Mouse (Mus musculus): Measurements from ENCODE around the gene Ptrh1. TPM values are rescaled to one million over a fixed set of nuclear protein-coding genes. Genes with fewer than 3 reads are reported as not detected.
A peak's percentile ranks its signal among the peaks of the same experiment; 100 is the strongest.

The Ptrh1 gene
- total RNA-seq (2015), result 2.7 and 2.9 TPM in 2 replicates
- 1.4 TPM in 2 replicates for total RNA-seq (2017)

DNA sequence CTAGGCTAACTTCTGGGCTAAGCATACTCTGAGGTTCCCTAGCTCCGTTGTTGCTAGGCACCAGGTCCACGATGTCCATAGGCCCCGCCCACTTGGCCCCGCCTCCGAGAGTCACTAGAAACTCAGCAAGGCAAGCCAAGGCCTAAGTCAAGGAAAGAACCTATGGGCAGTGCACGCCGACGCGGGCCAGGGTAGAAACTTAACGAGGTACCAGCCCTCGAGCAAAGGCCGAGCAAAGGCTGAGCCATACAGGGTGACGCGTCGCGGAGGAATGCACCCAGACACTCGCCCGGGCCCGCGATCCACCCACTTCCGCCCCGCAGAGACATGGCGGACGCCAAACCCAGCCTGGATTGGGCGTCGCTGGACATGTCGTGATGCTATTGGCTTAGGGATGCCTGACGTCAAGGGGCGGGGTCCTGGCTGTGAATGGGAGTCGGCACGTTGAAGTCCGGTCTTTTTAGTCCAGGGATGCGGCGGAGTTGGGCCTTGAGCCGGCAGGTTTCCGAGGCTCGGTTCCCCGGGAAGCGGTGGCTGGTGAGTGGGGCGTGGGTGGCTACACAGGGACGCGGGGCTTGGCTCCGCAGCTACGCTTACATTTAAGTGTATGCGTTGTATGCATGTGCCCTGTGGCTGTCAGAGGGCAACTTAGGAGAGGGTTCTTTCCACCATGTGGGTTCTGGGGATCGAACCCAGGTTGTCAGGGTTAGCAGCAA is at the start of gene Ptrh1, which contains the start of gene Ttc16:
TSS of gene Ptrh1 (plus strand) at position 428 of the 716 bp plus-strand sequence.
TSS of gene Ttc16 (minus strand) at position 275 of the 716 bp plus-strand sequence.
- peak; percentile 94 for ATAC-seq (replicated peaks; ENCODE audit: poor library complexity)

- peak; percentile 100 for ATAC-seq (replicated peaks; ENCODE audit: poor library complexity)
Observed at GRCm38 (mm10) chr2:32727435-32727834, 48.2 kb upstream of the Ptrh1 start.

- no peak for ATAC-seq (replicated peaks; ENCODE audit: poor library complexity)
Observed at GRCm38 (mm10) chr2:32728463-32728862, 47.1 kb upstream of the Ptrh1 start.

- ATAC-seq (replicated peaks; ENCODE audit: poor library complexity), result no peak
Observed at GRCm38 (mm10) chr2:32729547-32729946, 46.0 kb upstream of the Ptrh1 start.

GRCm38 (mm10) chr2:32730854-32731253 is 44.7 kb upstream of the Ptrh1 start:
- no peak for ATAC-seq (replicated peaks; ENCODE audit: poor library complexity)

GRCm38 (mm10) chr2:32731911-32732310 is 43.7 kb upstream of the Ptrh1 start:
- ATAC-seq (replicated peaks; ENCODE audit: poor library complexity), result no peak

GRCm38 (mm10) chr2:32732695-32733094 is 42.9 kb upstream of the Ptrh1 start:
- no peak for ATAC-seq (replicated peaks; ENCODE audit: poor library complexity)

DNA sequence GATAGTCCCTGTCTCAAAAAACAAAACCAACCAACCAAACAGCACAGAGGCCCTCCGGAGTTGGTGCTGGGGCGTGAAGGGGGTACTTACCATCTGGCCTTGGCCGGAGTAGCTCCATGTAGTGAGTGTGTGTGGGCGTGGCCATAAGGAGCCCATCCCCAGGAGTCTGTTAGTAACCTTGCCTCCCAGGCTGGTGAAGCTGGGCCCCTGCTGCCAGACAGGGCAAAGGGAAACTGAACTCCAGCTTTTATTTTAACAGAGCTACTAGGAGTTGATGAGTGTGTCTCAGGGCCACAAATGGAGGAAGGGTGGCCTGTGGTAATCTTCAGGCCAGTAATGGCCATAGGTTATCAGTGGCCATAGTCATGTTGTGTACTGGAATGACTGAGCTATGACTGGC is 41.1 kb upstream of the Ptrh1 start:
- no peak for ATAC-seq (replicated peaks; ENCODE audit: poor library complexity)

DNA sequence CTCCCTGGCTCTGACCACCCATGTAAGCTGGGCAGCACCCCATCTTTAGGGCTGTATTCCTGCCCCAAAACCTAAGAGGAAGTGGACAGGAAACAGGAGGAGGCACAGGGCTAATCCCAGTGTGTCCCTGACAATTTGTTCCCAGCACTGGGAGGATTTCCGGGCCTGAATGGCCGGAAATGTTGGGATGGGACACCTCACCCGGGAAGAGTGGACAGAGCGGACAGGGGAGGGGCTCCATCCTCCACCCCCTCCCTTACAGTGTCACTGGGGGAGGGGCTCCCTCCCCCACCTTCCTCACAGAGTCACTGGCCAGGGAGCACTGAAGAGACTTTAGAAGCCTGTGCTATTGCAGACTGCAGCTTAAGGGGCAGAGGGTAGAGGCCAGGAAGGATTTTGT is 40.7 kb upstream of the Ptrh1 start:
- no peak for ATAC-seq (replicated peaks; ENCODE audit: poor library complexity)

GRCm38 (mm10) chr2:32736306-32736829 is 39.2 kb upstream of the Ptrh1 start:
- ATAC-seq (replicated peaks; ENCODE audit: poor library complexity), result no peak

GRCm38 (mm10) chr2:32737008-32737407 is 38.6 kb upstream of the Ptrh1 start:
- ATAC-seq (replicated peaks; ENCODE audit: poor library complexity), result 0 out of 2 replicates have a peak, but pooled peaks have one; percentile 26

DNA sequence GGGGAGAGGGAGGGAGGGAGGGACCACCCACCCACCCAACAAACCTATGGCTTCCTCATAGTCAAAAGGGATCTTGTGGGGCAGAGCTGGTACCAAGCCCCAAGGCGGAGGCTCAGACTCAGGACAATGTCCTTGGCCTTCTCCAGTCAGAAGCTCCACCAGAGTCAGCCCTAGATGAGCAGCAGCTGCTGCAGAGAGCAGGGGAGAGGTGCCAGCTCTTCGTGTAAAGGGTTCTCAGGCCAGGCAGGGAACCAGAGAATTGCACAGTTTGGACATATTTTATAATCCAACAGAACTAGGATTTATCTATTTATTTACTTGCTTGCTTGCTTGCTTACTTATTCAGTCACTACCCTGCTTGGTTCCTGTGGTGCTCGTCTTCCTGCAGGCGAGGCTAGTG is 36.3 kb upstream of the Ptrh1 start:
- ATAC-seq (replicated peaks; ENCODE audit: poor library complexity), result no peak

DNA sequence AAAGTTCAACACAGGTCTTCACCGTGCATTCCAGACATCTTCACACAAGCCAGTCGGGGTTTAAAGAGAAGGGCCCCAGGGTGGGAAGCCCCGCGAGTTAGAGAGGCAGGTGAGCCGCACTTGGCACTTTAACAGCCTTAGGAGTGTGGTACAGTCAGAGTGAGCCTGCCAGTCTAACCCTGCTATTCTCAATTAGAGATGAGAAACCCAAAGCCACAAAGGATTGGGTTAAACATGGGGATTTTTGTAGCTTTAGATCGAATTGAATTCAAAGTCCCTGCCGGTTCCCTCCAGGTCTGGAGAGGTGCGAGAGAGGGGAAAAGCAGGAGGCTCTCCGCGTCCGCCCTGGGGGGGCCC is 34.7 kb upstream of the Ptrh1 start, which contains the start of gene 6330409D20Rik:
TSS of gene 6330409D20Rik (minus strand) at position 101 of the 357 bp plus-strand sequence.
- ATAC-seq (replicated peaks; ENCODE audit: poor library complexity), result no peak

DNA sequence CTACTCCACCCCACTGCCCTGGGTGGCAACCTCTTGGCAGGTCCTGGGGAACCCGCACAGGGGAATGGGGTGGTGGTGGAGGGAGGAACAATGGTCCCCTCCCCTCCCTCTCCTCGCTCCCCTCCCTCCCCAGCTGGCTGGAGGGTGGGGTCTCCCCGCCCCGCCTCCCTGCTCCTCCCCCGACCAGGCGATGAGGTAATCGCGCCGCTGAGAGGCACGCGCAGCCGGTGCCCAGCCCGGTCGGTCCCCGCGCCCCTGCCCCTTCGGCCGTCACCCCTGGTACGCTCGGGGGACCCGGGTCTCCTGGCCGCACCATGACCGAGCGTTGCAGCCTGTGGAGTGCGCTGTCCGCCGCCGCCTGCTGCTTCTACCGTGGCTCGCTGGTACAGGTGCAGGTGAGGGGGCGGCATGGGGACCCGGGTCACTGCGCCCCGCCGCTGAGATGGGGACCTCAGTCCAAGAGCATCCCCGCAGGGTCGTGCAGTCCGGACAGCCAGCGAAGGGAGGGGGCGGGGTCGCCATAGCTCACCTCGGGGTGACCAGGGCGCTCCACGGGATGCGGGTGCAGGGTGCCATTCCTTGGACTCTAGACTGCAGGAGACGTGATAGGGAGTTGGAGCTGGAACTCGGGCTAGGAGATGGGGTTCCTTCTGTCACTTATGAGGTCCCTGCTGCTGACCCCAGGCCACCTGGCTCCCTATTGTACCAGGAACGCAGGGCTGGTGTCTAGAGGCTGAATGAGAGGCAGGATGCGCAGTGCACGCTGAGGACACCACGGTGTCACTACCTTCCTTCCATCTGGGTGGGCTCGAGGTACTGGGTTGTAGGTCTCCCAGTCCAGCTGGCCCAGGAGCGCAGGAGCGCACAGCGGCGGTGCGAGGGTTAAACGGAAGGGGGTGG is 34.1 kb upstream of the Ptrh1 start:
- ATAC-seq (replicated peaks; ENCODE audit: poor library complexity), result no peak

- ATAC-seq (replicated peaks; ENCODE audit: poor library complexity), result no peak
Observed at GRCm38 (mm10) chr2:32742173-32742531, 33.4 kb upstream of the Ptrh1 start.

GRCm38 (mm10) chr2:32744272-32744982 is 31.2 kb upstream of the Ptrh1 start:
- ATAC-seq (replicated peaks; ENCODE audit: poor library complexity), result peak; percentile 57

GRCm38 (mm10) chr2:32749082-32749481 is 26.5 kb upstream of the Ptrh1 start:
- no peak for ATAC-seq (replicated peaks; ENCODE audit: poor library complexity)

DNA sequence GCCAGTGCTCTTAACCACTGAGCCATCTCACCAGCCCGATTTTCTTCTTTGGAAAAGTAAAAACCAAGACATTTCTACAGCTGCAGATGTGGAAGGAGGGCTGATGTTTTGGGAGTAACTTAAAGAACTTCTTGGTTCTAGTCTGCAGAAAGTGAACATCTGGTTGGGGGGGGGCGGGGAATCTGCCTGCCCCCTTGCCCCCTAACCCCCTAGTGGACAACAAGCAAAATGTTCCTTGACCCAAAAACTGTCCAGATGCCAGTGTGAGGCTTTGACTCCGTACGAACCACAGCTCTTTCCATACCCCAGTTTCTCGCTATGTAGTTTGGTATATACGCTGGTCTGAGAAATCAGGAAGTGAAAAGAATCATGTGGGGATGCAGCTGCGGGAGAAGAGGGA is 25.4 kb upstream of the Ptrh1 start:
- no peak for ATAC-seq (replicated peaks; ENCODE audit: poor library complexity)

DNA sequence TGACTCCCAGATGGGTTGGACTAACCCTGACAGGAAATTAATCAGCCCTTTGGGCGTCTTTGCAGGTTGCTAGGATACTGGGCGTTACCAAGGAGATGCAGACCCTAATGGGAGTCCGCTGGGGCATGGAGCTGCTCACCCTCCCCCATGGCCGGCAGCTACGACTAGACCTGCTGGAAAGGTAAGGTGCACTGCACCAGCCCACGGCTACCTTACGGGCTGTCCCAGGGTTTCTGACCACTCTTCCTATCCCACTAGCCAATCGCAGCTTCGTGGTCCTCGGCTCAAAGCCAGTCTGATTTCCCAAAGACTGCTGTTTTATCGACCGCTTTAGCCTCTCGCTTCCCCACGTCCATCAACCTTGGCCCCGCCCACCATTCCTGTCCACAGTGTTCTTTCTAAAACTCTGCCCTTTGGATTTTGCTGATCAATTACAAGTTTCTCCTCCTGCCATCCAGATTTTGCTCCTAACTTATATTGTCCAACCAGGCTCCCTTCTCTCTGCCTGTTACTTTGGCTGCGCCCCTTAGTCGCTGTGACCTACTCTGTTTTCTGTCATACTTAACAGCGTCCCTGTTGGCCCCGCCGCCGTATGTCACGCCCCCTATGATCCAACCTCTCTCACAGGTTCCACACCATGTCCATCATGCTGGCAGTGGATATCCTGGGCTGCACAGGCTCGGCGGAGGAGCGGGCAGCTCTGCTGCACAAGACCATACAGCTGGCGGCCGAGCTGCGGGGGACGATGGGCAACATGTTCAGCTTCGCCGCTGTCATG is 24.5 kb upstream of the Ptrh1 start:
- no peak for ATAC-seq (replicated peaks; ENCODE audit: poor library complexity)

DNA sequence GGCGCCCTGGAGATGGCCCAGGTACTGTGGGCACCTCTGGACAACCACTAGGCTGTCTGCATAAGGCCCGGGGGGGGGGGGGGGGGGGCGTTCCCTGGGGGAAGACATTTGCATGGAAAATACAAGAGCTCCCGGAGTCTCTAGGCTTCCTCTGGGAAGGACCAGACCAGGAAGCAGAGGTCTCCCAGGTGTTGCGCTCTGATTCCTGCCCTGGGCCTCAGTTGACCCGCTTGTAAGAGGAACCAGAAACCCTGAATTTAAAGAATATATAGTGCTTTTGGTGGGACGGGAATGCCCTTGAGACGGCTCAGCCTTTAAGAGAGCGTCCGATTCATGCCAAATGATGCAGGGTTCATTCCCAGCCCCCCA is 23.9 kb upstream of the Ptrh1 start:
- no peak for ATAC-seq (replicated peaks; ENCODE audit: poor library complexity)
